Mouse (Mus musculus) limb, embryonic 10.5 days (tissue): Measurements from ENCODE around the gene Gng12. TPM values are rescaled to one million over a fixed set of nuclear protein-coding genes. Genes with fewer than 3 reads are reported as not detected.

Experiments used
- DNase-seq: peaks from one replicate; pipeline ENCODE4 v3.0.0-alpha.2; 2017; ENCODE audit warnings: low spot score
- H3K27ac ChIP-seq: fragments of 300-500 bp; sonication (generic); 2 replicates; pipeline ENCODE4 v1.5.1; 2016; ENCODE audit warnings: mild to moderate bottlenecking
- H3K27me3 ChIP-seq: fragments of 300-500 bp; sonication (generic); 2 replicates; pipeline ENCODE4 v1.6.1; 2016; ENCODE audit warnings: low read depth, mild to moderate bottlenecking; ENCODE audit not compliant: poor library complexity, severe bottlenecking
- H3K36me3 ChIP-seq: fragments of 300-500 bp; sonication (generic); 2 replicates; pipeline ENCODE4 v1.6.1; 2016; ENCODE audit warnings: mild to moderate bottlenecking, moderate library complexity
- H3K4me1 ChIP-seq: fragments of 300-500 bp; sonication (generic); 2 replicates; pipeline ENCODE4 v1.6.1; 2016
- H3K4me3 ChIP-seq: fragments of 300-500 bp; sonication (generic); 2 replicates; pipeline ENCODE4 v1.5.1; 2016; ENCODE audit warnings: mild to moderate bottlenecking, moderate library complexity
- H3K9me3 ChIP-seq: fragments of 300-500 bp; sonication (generic); replicated peaks from 2 replicates; pipeline ENCODE4 v1.6.1; 2016; ENCODE audit warnings: mild to moderate bottlenecking
- WGBS: fragments of 180-500 bp; shearing (Covaris S2); methylation state at CpG from one replicate; pipeline ENCODE4 v1.1.7; 2016; 5-methylcytosine and 5-hydroxymethylcytosine counted together
- polyA plus RNA-seq: library from polyadenylated mRNA; unstranded; fragments of >200 nt; fragmentation: Nextera tagmentation; extraction: Ambion mirVana; gene quantifications from 2 replicates; pipeline ENCODE4 v1.2.1, GENCODE M21; 2016

Gng12 gene
- polyA plus RNA-seq, 1 experiment from 2014 or later: 61.2 TPM

GRCm38 (mm10) chr6:66901926-66902325 is 5.7 kb downstream of the Gng12 start:
- H3K36me3 ChIP-seq: no peaks in the 10 kb centered on the region
- H3K27ac ChIP-seq: no peak overlapping the region
- H3K4me3 ChIP-seq: no peak overlapping the region
- peaks cover 36% of the 10 kb centered on the region for H3K4me1 ChIP-seq
- DNase-seq: no peak
- H3K9me3 ChIP-seq: no peaks in the 10 kb centered on the region
- WGBS: 87% methylated on average over 5 of the region's 5 CpGs
- no peaks in the 10 kb centered on the region for H3K27me3 ChIP-seq

- Histone ChIP-seq H3K36me3 (no peaks in the 10 kb centered on the region), H3K27ac (no peak overlapping the region), H3K9me3 (no peaks in the 10 kb centered on the region), H3K4me1 (peaks cover 24% of the 10 kb centered on the region), H3K4me3 (no peak overlapping the region), H3K27me3 (no peaks in the 10 kb centered on the region)
- DNase-seq: no peak
- WGBS: 90% methylated on average over 9 of the region's 9 CpGs
Observed at GRCm38 (mm10) chr6:66903206-66903605, 7.0 kb downstream of the Gng12 start.

- no peak for DNase-seq
- H3K4me1 ChIP-seq: peaks cover 26% of the 10 kb centered on the region
- WGBS: 71% methylated on average over 6 of the region's 6 CpGs
Observed at GRCm38 (mm10) chr6:66903720-66904119, 7.5 kb downstream of the Gng12 start.

GRCm38 (mm10) chr6:66906244-66906643 is 10.0 kb downstream of the Gng12 start:
- DNase-seq: no peak
- Histone ChIP-seq H3K36me3 (no peaks in the 10 kb centered on the region), H3K9me3 (no peaks in the 10 kb centered on the region), H3K4me1 (peaks cover 33% of the 10 kb centered on the region), H3K27me3 (no peaks in the 10 kb centered on the region), H3K4me3 (no peak overlapping the region), H3K27ac (no peak overlapping the region)
- 98% methylated on average over 1 of the region's 1 CpGs for WGBS

More at GRCm38 (mm10) chr6:66903720-66904119, 7.5 kb downstream of the Gng12 start:
- Histone ChIP-seq H3K4me3 (no peak overlapping the region), H3K36me3 (no peaks in the 10 kb centered on the region), H3K9me3 (no peaks in the 10 kb centered on the region), H3K27me3 (no peaks in the 10 kb centered on the region), H3K27ac (no peak overlapping the region)

- 71% methylated on average over 5 of the region's 5 CpGs for WGBS
- Histone ChIP-seq H3K9me3 (no peaks in the 10 kb centered on the region), H3K36me3 (no peaks in the 10 kb centered on the region), H3K27me3 (no peaks in the 10 kb centered on the region), H3K4me1 (peaks cover 19% of the 10 kb centered on the region), H3K4me3 (no peak overlapping the region), H3K27ac (no peak overlapping the region)
- DNase-seq: no peak
Observed at GRCm38 (mm10) chr6:66908327-66908973, 12.3 kb downstream of the Gng12 start.

- no peak overlapping the region for H3K27ac ChIP-seq
- DNase-seq: no peak
- WGBS: 52% methylated on average over 11 of the region's 11 CpGs
Observed at GRCm38 (mm10) chr6:66910493-66911435, 14.6 kb downstream of the Gng12 start.

GRCm38 (mm10) chr6:66913355-66913754 is 17.2 kb downstream of the Gng12 start:
- Histone ChIP-seq H3K4me1 (peaks cover 14% of the 10 kb centered on the region), H3K9me3 (no peaks in the 10 kb centered on the region), H3K27me3 (no peaks in the 10 kb centered on the region), H3K27ac (no peak overlapping the region), H3K4me3 (no peak overlapping the region), H3K36me3 (0 out of 2 replicates have a peak, but pooled peaks cover 3% of the 10 kb centered on the region)
- 95% methylated on average over 1 of the region's 1 CpGs for WGBS
- peak; percentile 1 for DNase-seq

More at GRCm38 (mm10) chr6:66910493-66911435, 14.6 kb downstream of the Gng12 start:
- peaks cover 14% of the 10 kb centered on the region for H3K4me1 ChIP-seq
- no peaks in the 10 kb centered on the region for H3K9me3 ChIP-seq
- H3K27me3 ChIP-seq: no peaks in the 10 kb centered on the region
- H3K36me3 ChIP-seq: 0 out of 2 replicates have a peak, but pooled peaks cover 3% of the 10 kb centered on the region
- no peak overlapping the region for H3K4me3 ChIP-seq

- no peak for DNase-seq
- WGBS: 94% methylated on average over 2 of the region's 2 CpGs
- H3K27ac ChIP-seq: no peak overlapping the region
- H3K9me3 ChIP-seq: no peaks in the 10 kb centered on the region
- H3K4me1 ChIP-seq: peaks cover 8% of the 10 kb centered on the region
- H3K36me3 ChIP-seq: 0 out of 2 replicates have a peak, but pooled peaks cover 3% of the 10 kb centered on the region
- no peak overlapping the region for H3K4me3 ChIP-seq
- no peaks in the 10 kb centered on the region for H3K27me3 ChIP-seq
Observed at GRCm38 (mm10) chr6:66915592-66915991, 19.4 kb downstream of the Gng12 start.

GRCm38 (mm10) chr6:66917032-66917431 is 20.8 kb downstream of the Gng12 start:
- 91% methylated on average over 7 of the region's 7 CpGs for WGBS
- Histone ChIP-seq H3K9me3 (no peaks in the 10 kb centered on the region), H3K4me3 (no peak overlapping the region), H3K36me3 (0 out of 2 replicates have a peak, but pooled peaks cover 3% of the 10 kb centered on the region), H3K27ac (no peak overlapping the region), H3K27me3 (no peaks in the 10 kb centered on the region), H3K4me1 (no peaks in the 10 kb centered on the region)
- peak; percentile 23 for DNase-seq

- no peak overlapping the region for H3K27ac ChIP-seq
- H3K27me3 ChIP-seq: no peaks in the 10 kb centered on the region
- 90% methylated on average over 4 of the region's 4 CpGs for WGBS
- no peaks in the 10 kb centered on the region for H3K36me3 ChIP-seq
- no peaks in the 10 kb centered on the region for H3K9me3 ChIP-seq
- H3K4me1 ChIP-seq: peaks cover 23% of the 10 kb centered on the region
- DNase-seq: peak; percentile 26
- H3K4me3 ChIP-seq: no peak overlapping the region
Observed at GRCm38 (mm10) chr6:66920786-66921185, 24.6 kb downstream of the Gng12 start.

- peak; percentile 23 for DNase-seq
- Histone ChIP-seq H3K36me3 (no peaks in the 10 kb centered on the region), H3K4me1 (peaks cover 32% of the 10 kb centered on the region), H3K9me3 (no peaks in the 10 kb centered on the region), H3K27me3 (no peaks in the 10 kb centered on the region), H3K27ac (no peak overlapping the region), H3K4me3 (no peak overlapping the region)
- WGBS: 90% methylated on average over 4 of the region's 4 CpGs
Observed at GRCm38 (mm10) chr6:66921755-66922154, 25.6 kb downstream of the Gng12 start.

GRCm38 (mm10) chr6:66922501-66922900 is 26.3 kb downstream of the Gng12 start:
- H3K4me3 ChIP-seq: no peak overlapping the region
- no peak overlapping the region for H3K27ac ChIP-seq
- H3K4me1 ChIP-seq: peaks cover 39% of the 10 kb centered on the region
- no peaks in the 10 kb centered on the region for H3K9me3 ChIP-seq
- no peak for DNase-seq
- H3K36me3 ChIP-seq: no peaks in the 10 kb centered on the region
- 90% methylated on average over 7 of the region's 7 CpGs for WGBS
- no peaks in the 10 kb centered on the region for H3K27me3 ChIP-seq

GRCm38 (mm10) chr6:66923851-66924250 is 27.7 kb downstream of the Gng12 start:
- 88% methylated on average over 4 of the region's 4 CpGs for WGBS
- Histone ChIP-seq H3K4me3 (no peak overlapping the region), H3K27me3 (no peaks in the 10 kb centered on the region), H3K4me1 (peaks cover 43% of the 10 kb centered on the region), H3K27ac (no peak overlapping the region), H3K36me3 (no peaks in the 10 kb centered on the region), H3K9me3 (no peaks in the 10 kb centered on the region)
- DNase-seq: peak; percentile 18
